Mouse (Mus musculus) midbrain, embryonic 14.5 days (tissue): ENCODE results near the gene Mdm2. TPM values are rescaled to one million over a fixed set of nuclear protein-coding genes. Genes with fewer than 3 reads are reported as not detected.

Experiments used
- ATAC-seq: fragments of 200-750 bp; cut with Nextera tagmentation; 2 replicates; pipeline ENCODE4 v1.8.0; 2017; ENCODE audit warnings: moderate number of reproducible peaks, moderate library complexity; ENCODE audit not compliant: low FRiP score, low TSS enrichment
- DNase-seq: peaks from one replicate; pipeline ENCODE4 v3.0.0-alpha.2; 2015
- H3K27ac ChIP-seq: fragments of 300-500 bp; sonication (generic); replicated peaks from 2 replicates; pipeline ENCODE4 v1.5.1; 2014; ENCODE audit warnings: mild to moderate bottlenecking, low read depth, low read length, moderate library complexity
- H3K27me3 ChIP-seq: fragments of 300-500 bp; sonication (generic); 2 replicates; pipeline ENCODE4 v1.6.1; 2014; ENCODE audit warnings: low read length, control low read depth, mixed read lengths; ENCODE audit not compliant: control insufficient read depth, insufficient read depth
- H3K36me3 ChIP-seq: fragments of 300-500 bp; sonication (generic); 2 replicates; pipeline ENCODE4 v1.6.1; 2014; ENCODE audit warnings: low read length, control low read depth; ENCODE audit not compliant: control insufficient read depth, insufficient read depth
- H3K4me1 ChIP-seq: fragments of 300-500 bp; sonication (generic); 2 replicates; pipeline ENCODE4 v1.6.1; 2014; ENCODE audit warnings: mild to moderate bottlenecking, antibody characterized with exemption, low read length, control low read depth; ENCODE audit not compliant: control insufficient read depth, insufficient read depth
- H3K4me2 ChIP-seq: fragments of 300-500 bp; sonication (generic); 2 replicates; pipeline ENCODE4 v1.6.1; 2014; ENCODE audit warnings: mild to moderate bottlenecking, low read length, moderate library complexity
- H3K4me3 ChIP-seq: fragments of 300-500 bp; sonication (generic); replicated peaks from 2 replicates; pipeline ENCODE4 v1.5.1; 2014; ENCODE audit warnings: low read depth, low read length
- H3K9ac ChIP-seq: fragments of 300-500 bp; sonication (generic); replicated peaks from 2 replicates; pipeline ENCODE4 v1.6.1; 2014; ENCODE audit warnings: mild to moderate bottlenecking, low read length, moderate library complexity
- H3K9me3 ChIP-seq: fragments of 300-500 bp; sonication (generic); 2 replicates; pipeline ENCODE4 v1.6.1; 2016; ENCODE audit warnings: low read length, control low read depth, mixed read lengths; ENCODE audit not compliant: control insufficient read depth
- WGBS: fragments of 180-500 bp; shearing (Covaris S2); extraction: QIAGEN DNeasy Blood & Tissue Kit; methylation state at CpG from one replicate; pipeline ENCODE4 v1.1.7; 2014; 5-methylcytosine and 5-hydroxymethylcytosine counted together
- polyA plus RNA-seq: library from polyadenylated mRNA; unstranded; fragments of >200 nt; fragmentation: Nextera tagmentation; extraction: Ambion mirVana; gene quantifications from 2 replicates; pipeline ENCODE4 v1.2.1, GENCODE M21; 2014

Gene Mdm2
- polyA plus RNA-seq, 1 experiment from 2014 or later = 57.3 TPM

- ATAC-seq (no peak), DNase-seq (no peak)
- Histone ChIP-seq H3K9ac (no peak overlapping the region), H3K4me2 (no peak overlapping the region), H3K4me3 (no peak overlapping the region), H3K27ac (no peak overlapping the region), H3K4me1 (no peaks in the 10 kb centered on the region), H3K36me3 (no peaks in the 10 kb centered on the region), H3K27me3 (no peaks in the 10 kb centered on the region), H3K9me3 (no peaks in the 10 kb centered on the region)
- WGBS = 86% methylated on average over 5 of the region's 5 CpGs
Observed at GRCm38 (mm10) chr10:117670791-117671190, 39.8 kb downstream of the Mdm2 start.

DNA sequence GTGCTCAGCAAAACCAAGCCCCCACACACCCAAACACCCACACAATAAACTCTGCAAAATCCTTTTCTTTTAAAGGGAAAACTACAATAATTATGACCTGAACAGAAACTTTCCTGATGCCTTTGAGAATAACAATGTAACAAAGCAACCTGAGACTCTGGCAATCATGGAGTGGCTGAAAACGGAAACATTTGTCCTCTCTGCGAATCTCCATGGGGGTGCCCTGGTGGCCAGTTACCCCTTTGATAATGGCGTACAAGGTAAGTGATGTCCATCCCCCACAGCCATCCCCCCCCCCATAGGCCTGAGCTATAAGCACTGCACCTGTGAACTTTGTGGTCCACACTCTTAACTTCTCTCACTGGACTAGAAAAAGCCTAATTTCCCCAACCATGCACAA is 40.5 kb downstream of the Mdm2 start:
- Histone ChIP-seq H3K36me3 (no peaks in the 10 kb centered on the region), H3K4me2 (no peak overlapping the region), H3K9ac (no peak overlapping the region), H3K4me3 (no peak overlapping the region), H3K27me3 (no peaks in the 10 kb centered on the region), H3K4me1 (no peaks in the 10 kb centered on the region), H3K9me3 (no peaks in the 10 kb centered on the region), H3K27ac (no peak overlapping the region)
- 81% methylated on average over 3 of the region's 3 CpGs for WGBS
- ATAC-seq (no peak), DNase-seq (no peak)

DNA sequence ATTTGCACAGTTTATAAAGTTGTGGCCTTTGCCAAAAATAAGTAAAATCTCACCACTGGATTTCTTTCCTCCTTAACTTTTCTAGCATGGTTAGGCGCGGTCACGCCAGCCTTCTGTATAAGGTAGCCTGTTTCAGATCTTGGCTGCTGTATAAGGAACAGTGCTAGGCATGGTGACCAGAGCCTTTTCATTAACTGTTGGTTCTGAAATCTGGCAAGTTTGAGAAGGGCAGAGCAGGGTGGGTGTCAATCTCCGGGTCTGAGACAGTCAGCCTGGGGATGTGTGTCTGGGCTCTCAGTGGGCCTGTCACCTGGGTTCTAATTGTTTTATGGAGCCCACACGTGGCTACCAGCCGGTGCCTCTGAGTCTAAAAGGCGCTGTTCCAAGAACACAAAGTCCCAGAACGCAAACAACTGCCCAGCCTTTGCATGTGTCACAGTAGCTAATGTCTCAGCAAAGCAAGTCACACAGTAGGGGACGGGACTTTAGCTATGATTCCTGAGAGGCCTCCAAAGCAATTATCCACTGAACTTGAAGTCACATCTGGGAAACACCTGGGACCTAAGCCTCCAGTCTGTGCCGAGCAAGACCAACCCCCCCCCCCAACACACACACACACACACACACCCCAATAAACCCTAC is 41.0 kb downstream of the Mdm2 start:
- DNase-seq = no peak
- Histone ChIP-seq H3K4me1 (no peaks in the 10 kb centered on the region), H3K9ac (no peak overlapping the region), H3K27ac (no peak overlapping the region), H3K4me3 (no peak overlapping the region), H3K36me3 (no peaks in the 10 kb centered on the region), H3K27me3 (no peaks in the 10 kb centered on the region), H3K4me2 (no peak overlapping the region), H3K9me3 (no peaks in the 10 kb centered on the region)
- 68% methylated on average over 10 of the region's 10 CpGs for WGBS
- ATAC-seq = no peak

GRCm38 (mm10) chr10:117668546-117669300 is 41.8 kb downstream of the Mdm2 start:
- no peaks in the 10 kb centered on the region for H3K36me3 ChIP-seq
- H3K4me1 ChIP-seq = no peaks in the 10 kb centered on the region; the same call in 1 of the 2 replicates
- no peak overlapping the region for H3K9ac ChIP-seq
- no peaks in the 10 kb centered on the region for H3K9me3 ChIP-seq
- no peak overlapping the region for H3K27ac ChIP-seq
- DNase-seq (no peak), ATAC-seq (no peak)
- H3K4me2 ChIP-seq = no peak overlapping the region
- no peak overlapping the region for H3K4me3 ChIP-seq
- no peaks in the 10 kb centered on the region for H3K27me3 ChIP-seq
- 90% methylated on average over 10 of the region's 10 CpGs for WGBS

DNA sequence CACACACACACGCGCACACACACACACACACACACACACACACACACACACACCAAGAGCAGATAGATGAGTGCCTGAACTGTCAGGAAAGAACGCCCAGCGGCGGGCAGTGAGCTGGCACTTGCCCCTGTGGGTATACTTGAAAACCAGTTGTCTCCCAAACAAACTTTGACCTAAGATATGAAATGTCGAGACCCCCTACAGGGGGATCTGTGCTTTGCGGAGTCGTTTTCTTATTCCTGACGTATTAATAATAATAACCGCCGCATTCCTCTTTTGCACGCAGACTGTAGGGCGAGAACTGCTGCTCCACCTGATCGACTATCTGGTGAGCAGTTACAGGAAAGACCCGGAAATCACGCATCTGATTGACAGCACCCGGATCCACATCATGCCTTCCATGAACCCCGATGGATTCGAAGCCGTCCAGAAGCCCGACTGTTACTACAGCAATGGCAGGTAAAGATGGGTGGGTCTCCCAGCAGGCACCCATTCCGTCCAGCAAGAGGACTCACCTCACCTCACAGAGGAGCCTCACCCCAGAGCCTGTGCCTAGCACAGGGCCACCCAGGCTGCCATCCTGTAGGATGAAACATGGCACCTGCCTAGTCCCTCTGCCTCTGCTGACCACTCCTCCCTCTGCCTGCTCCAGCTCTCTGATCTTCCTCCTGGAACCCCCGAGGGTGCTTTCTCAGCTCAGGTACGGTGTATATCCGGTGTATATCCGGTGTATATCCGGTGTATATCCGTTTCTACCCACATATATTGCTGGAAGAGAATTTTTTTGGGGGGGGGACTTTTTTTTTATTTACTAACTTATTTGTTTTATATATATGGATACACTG is 42.7 kb downstream of the Mdm2 start:
- WGBS = 93% methylated on average over 28 of the region's 28 CpGs
- Histone ChIP-seq H3K27ac (no peak overlapping the region), H3K27me3 (no peaks in the 10 kb centered on the region), H3K9me3 (no peaks in the 10 kb centered on the region), H3K36me3 (no peaks in the 10 kb centered on the region), H3K4me2 (no peak overlapping the region), H3K9ac (no peak overlapping the region), H3K4me3 (no peak overlapping the region), H3K4me1 (no peaks in the 10 kb centered on the region; the same call in 1 of the 2 replicates)
- ATAC-seq = no peak
- no peak for DNase-seq

- Histone ChIP-seq H3K9me3 (no peaks in the 10 kb centered on the region), H3K4me1 (no peaks in the 10 kb centered on the region; the same call in 1 of the 2 replicates), H3K9ac (no peak overlapping the region), H3K27me3 (no peaks in the 10 kb centered on the region), H3K4me3 (no peak overlapping the region), H3K4me2 (no peak overlapping the region), H3K36me3 (no peaks in the 10 kb centered on the region), H3K27ac (no peak overlapping the region)
- ATAC-seq (no peak), DNase-seq (no peak)
- 94% methylated on average over 9 of the region's 9 CpGs for WGBS
Observed at GRCm38 (mm10) chr10:117666947-117667630, 43.5 kb downstream of the Mdm2 start.

DNA sequence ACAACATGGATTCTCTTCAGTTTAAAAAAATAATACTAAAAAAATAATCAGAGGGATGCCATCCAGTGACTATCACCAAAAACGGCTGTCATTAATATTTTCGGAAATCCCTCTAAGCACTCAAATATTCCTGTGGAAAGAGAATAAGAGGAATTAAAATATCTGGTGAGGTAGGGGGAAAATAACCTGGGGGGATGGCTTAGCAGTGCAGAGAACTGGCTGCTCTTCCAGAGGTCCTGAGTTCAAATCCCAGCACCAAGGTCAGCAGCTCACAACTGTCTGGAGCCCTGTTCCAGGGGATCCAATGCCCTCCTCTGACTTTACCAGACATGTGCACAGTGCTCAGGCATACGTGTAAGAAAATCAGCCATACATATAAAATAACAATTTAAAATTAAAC is 44.2 kb downstream of the Mdm2 start:
- Histone ChIP-seq H3K9me3 (no peaks in the 10 kb centered on the region), H3K4me3 (no peak overlapping the region), H3K27me3 (no peaks in the 10 kb centered on the region), H3K36me3 (no peaks in the 10 kb centered on the region), H3K27ac (no peak overlapping the region), H3K4me1 (no peaks in the 10 kb centered on the region; the same call in 1 of the 2 replicates), H3K9ac (no peak overlapping the region), H3K4me2 (no peak overlapping the region)
- ATAC-seq = no peak
- WGBS = 88% methylated on average over 3 of the region's 3 CpGs
- no peak for DNase-seq
